Mouse (Mus musculus) ES-Bruce4 (cell line): Measurements from ENCODE around the gene Rabggtb. TPM values are rescaled to one million over a fixed set of nuclear protein-coding genes. Genes with fewer than 3 reads are reported as not detected.

Experiments
- H3K27ac ChIP-seq: 2 replicates; pipeline ENCODE4 v1.5.1; 2012; ENCODE audit warnings: low read length, inconsistent platforms; ENCODE audit not compliant: insufficient read depth
- H3K27me3 ChIP-seq: 2 replicates; pipeline ENCODE4 v1.6.1; 2012; ENCODE audit warnings: mild to moderate bottlenecking, low read length, inconsistent platforms; ENCODE audit not compliant: control insufficient read depth, poor library complexity, insufficient read depth, severe bottlenecking
- H3K36me3 ChIP-seq: 2 replicates; pipeline ENCODE4 v1.6.1; 2012; ENCODE audit warnings: inconsistent platforms, mild to moderate bottlenecking, low read length, moderate library complexity; ENCODE audit not compliant: control insufficient read depth, poor library complexity, insufficient read depth, severe bottlenecking
- H3K4me1 ChIP-seq: one replicate; pipeline ENCODE4 v1.8.1; 2011; ENCODE audit warnings: low read length; ENCODE audit not compliant: control insufficient read depth, insufficient read depth
- H3K4me3 ChIP-seq: 2 replicates; pipeline ENCODE4 v1.5.1; 2011; ENCODE audit warnings: low read depth, mild to moderate bottlenecking, low read length
- H3K9ac ChIP-seq: 2 replicates; pipeline ENCODE4 v1.6.1; 2012; ENCODE audit warnings: low read depth, mild to moderate bottlenecking, inconsistent platforms; ENCODE audit not compliant: poor library complexity, severe bottlenecking
- H3K9me3 ChIP-seq: replicated peaks from 2 replicates; pipeline ENCODE4 v1.6.1; 2012; ENCODE audit warnings: mild to moderate bottlenecking, low read length, inconsistent platforms; ENCODE audit not compliant: control insufficient read depth, poor library complexity, insufficient read depth, severe bottlenecking
- CTCF ChIP-seq: IDR thresholded peaks from one replicate; pipeline ENCODE4 v1.8.1; 2011; ENCODE audit warnings: low read depth, low read length
- EP300 ChIP-seq: IDR thresholded peaks from 2 replicates; pipeline ENCODE4 v1.6.1; 2011; ENCODE audit warnings: low read depth, low read length; ENCODE audit not compliant: insufficient read depth
- POLR2A ChIP-seq: IDR thresholded peaks from one replicate; pipeline ENCODE4 v1.8.1; 2011; ENCODE audit warnings: low read length; ENCODE audit not compliant: insufficient read depth
- polyA plus RNA-seq: library from polyadenylated mRNA; stranded (reverse); fragments of >200 nt; gene quantifications from 2 replicates; pipeline ENCODE4 v1.2.4, GENCODE M21; 2011; ENCODE audit warnings: low read depth; ENCODE audit not compliant: missing spikeins, insufficient read depth, insufficient read length

Rabggtb gene
- polyA plus RNA-seq, 1 experiment: 140 TPM

GRCm38 (mm10) chr3:153888141-153888540 lies 24.7 kb downstream of the Rabggtb start:
- no peak overlapping the region for H3K9ac ChIP-seq
- no peak overlapping the region for H3K27ac ChIP-seq
- H3K36me3 ChIP-seq: no peaks in the 10 kb centered on the region
- TF ChIP-seq EP300 (no peak), CTCF (no peak), POLR2A (no peak)
- H3K4me1 ChIP-seq: no peaks in the 10 kb centered on the region
- H3K27me3 ChIP-seq: no peaks in the 10 kb centered on the region
- H3K4me3 ChIP-seq: no peak overlapping the region
- H3K9me3 ChIP-seq: no peaks in the 10 kb centered on the region

- no peaks in the 10 kb centered on the region for H3K36me3 ChIP-seq
- no peaks in the 10 kb centered on the region for H3K4me1 ChIP-seq
- TF ChIP-seq POLR2A (no peak), EP300 (no peak), CTCF (peak; percentile 17)
- H3K27me3 ChIP-seq: no peaks in the 10 kb centered on the region
- H3K9me3 ChIP-seq: no peaks in the 10 kb centered on the region
- no peak overlapping the region for H3K9ac ChIP-seq
- H3K4me3 ChIP-seq: no peak overlapping the region
- no peak overlapping the region for H3K27ac ChIP-seq
These were observed 26.5 kb downstream of the Rabggtb start for GRCm38 (mm10) chr3:153886296-153886695.

GRCm38 (mm10) chr3:153871396-153871795 lies 41.4 kb downstream of the Rabggtb start:
- Histone ChIP-seq H3K9me3 (no peaks in the 10 kb centered on the region), H3K27ac (no peak overlapping the region), H3K4me1 (no peaks in the 10 kb centered on the region), H3K27me3 (no peaks in the 10 kb centered on the region), H3K9ac (no peak overlapping the region), H3K4me3 (no peak overlapping the region), H3K36me3 (no peaks in the 10 kb centered on the region)
- TF ChIP-seq POLR2A (no peak), CTCF (no peak), EP300 (no peak)

- Histone ChIP-seq H3K27ac (no peak overlapping the region), H3K9me3 (no peaks in the 10 kb centered on the region), H3K9ac (no peak overlapping the region), H3K36me3 (no peaks in the 10 kb centered on the region), H3K27me3 (no peaks in the 10 kb centered on the region), H3K4me1 (no peaks in the 10 kb centered on the region), H3K4me3 (no peak overlapping the region)
- TF ChIP-seq POLR2A (no peak), EP300 (no peak), CTCF (no peak)
These were observed 45.4 kb downstream of the Rabggtb start for GRCm38 (mm10) chr3:153867149-153868136.

- Histone ChIP-seq H3K27me3 (no peaks in the 10 kb centered on the region), H3K4me1 (no peaks in the 10 kb centered on the region), H3K27ac (no peak overlapping the region), H3K36me3 (no peaks in the 10 kb centered on the region), H3K9ac (no peak overlapping the region), H3K9me3 (no peaks in the 10 kb centered on the region), H3K4me3 (no peak overlapping the region)
- TF ChIP-seq EP300 (no peak), POLR2A (no peak), CTCF (no peak)
These were observed 48.0 kb downstream of the Rabggtb start for GRCm38 (mm10) chr3:153864636-153865429.
